Mouse (Mus musculus): Measurements from ENCODE around the gene Parvb.

Parvb gene

DNA sequence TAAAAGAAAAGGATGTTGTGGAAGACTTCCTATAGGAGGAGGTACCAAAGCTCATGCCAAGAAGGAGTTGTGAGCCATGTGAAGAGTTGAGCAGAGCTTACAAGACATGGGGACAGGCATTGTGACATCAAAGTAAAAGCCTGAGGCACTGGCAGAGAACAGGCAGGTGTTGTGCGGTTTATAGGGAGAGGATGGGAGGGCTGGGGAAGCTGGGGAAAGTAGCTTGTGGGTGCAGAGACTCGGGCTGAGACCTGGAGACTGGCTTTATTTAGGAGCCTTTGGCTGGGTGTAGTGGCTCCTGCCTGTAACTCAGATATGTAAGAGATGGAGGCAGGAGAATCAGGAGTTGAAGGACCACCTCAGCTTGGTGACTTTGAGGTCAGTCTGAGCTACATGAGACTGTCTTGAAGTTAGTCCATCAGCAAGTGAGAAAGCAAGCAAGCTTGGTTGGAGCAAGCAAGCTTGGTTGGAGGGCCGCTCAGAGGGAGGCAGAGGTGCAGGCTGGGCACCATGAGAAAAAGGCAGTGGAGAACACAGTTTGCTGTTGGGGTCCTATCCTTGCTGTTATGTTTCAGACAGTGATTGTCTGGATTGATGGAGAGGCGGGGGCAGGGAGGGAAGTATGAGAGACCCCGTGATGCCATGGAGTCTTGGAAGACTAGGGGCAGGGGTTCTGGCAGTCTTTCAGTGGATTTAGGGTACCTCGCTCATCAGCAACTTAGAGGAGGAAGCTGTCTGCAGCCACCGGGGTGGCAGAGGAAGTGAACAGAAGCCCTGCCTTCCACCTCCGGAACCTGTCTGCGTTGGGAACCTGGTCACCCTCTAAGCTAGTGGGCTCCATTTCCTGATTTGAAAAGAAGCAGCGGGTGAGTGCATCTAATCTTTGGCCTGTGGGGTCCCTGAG lies 92.4 kb downstream of the Parvb start, which contains the start of gene Parvg:
Parvg (plus strand) TSS at position 61 of the 904 bp plus-strand sequence.
- CTCF ChIA-PET, result interaction anchor here (0.6 kb wide), 1 partner anchor 317 kb away, joined by 13 read pairs; no protein-coding TSS in a partner anchor

- CTCF ChIA-PET, result interaction anchor here (0.6 to 0.8 kb wide), 2 partner anchors 9 to 316 kb away, joined by 3 to 13 read pairs; no protein-coding TSS in a partner anchor
Measured at GRCm38 (mm10) chr15:84324870-84325553, 93.2 kb downstream of the Parvb start.

- CTCF ChIA-PET, result interaction anchor here (0.8 kb wide), 1 partner anchor 9 kb away, joined by 3 read pairs; no protein-coding TSS in a partner anchor
Measured at GRCm38 (mm10) chr15:84325736-84326135, 93.9 kb downstream of the Parvb start.

DNA sequence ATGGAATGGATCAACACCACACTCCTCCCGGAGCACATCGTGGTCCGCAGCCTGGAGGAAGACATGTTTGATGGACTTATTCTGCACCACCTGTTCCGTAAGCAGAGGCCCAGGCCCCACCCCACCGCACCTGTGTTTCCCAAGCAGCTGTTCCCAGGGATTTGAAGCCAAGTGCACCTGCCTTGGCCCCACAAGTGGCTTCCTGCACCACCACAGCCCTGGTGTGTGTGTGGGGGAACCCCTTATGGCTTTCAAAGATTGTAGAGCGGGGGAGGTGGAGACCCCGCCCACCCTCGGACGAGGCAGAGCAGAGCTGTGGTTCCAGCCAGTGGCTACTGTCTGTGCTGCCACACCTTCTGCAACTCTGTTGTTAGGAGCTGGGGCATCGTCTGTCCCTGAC lies 97.0 kb downstream of the Parvb start:
- CTCF ChIA-PET, result interaction anchor here (0.6 kb wide), 1 partner anchor 30 kb away, joined by 3 read pairs; no protein-coding TSS in a partner anchor

DNA sequence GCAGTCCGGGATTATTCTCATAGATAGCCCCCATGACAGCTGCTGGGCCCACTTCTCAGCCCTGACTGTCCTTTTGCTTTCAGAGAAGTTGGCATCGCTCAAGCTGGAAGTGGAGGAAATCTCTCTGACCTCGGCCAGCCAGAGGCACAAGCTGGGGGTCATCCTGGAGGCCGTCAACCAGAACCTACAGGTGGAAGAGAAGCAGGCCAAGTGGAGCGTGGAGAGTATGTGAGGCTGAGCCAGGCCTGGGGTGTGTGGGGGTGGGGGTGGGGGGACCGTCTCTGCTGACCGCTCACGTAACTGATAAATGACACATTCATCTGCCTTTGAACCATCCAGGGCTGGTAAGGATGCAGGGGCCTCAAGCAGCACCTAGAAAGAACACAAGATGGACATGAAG lies 98.1 kb downstream of the Parvb start:
- CTCF ChIA-PET, result no interaction called here

- CTCF ChIA-PET, result no interaction called here
Measured at GRCm38 (mm10) chr15:84331066-84331612, 99.3 kb downstream of the Parvb start.

- CTCF ChIA-PET, result no interaction called here
Measured at GRCm38 (mm10) chr15:84336281-84336817, 104.5 kb downstream of the Parvb start.

DNA sequence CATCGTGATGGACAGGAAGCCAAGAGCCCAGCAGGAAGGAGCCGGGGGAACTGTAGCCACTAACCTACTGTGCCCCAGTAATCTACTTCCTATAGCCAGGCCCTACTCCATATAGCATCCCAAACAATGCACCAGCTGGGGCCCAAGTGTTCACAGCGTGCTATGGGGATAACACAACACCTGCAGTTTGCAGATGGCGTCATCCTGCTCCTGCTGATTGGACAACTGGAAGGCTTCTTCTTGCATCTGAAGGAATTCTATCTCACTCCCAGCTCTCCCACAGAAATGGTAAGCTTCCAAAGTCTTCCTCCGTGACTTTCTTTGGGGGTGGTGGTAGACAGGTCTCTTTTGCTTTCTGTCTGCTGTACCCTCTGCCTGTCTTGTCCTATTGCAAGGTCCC lies 105.8 kb downstream of the Parvb start:
- CTCF ChIA-PET, result no interaction called here

GRCm38 (mm10) chr15:84340926-84341325 lies 109.1 kb downstream of the Parvb start:
- CTCF ChIA-PET, result no interaction called here

GRCm38 (mm10) chr15:84348769-84349168 lies 116.9 kb downstream of the Parvb start:
- CTCF ChIA-PET, result interaction anchor here (0.6 kb wide), 1 partner anchor 67 kb away, joined by 3 read pairs; no protein-coding TSS in a partner anchor

DNA sequence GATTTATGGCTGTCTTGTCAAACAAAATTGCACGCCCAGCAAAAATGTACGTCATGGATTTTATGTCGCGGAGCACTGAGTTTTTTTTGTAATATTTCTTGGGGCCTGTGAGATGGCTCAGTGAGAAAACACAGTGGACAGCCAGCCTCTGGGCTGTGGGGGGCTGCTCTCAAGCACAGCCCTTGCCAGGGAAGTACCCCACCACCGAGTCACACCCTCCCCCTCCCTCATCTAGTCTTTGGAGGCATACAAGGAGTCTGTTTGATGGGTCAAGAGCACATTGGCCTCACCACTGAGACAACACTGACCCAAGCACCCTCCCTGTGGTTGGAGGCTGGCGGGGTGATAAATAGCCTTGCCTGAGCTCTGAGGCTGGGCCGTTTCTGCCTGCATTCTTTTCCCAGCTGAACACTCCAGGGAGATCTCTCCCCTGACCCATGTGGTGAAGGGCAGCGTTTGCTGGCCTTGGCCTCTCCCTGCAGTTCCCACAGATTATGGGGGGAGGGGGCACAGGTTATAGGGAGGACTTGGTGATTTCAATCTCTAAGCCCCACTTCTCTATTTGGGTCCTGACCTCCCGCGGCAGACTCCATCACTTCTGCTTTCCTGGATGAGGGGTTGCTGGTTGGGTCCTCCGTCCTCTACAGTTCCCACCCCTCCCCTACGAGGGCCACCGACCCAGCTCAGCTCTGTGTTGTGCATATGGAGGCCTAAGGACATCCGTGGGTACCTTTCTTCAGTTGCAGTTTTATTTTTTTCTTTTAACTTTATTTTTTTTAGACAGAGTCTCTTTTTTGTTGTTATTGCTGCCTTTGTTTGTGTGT lies 118.3 kb downstream of the Parvb start:
- CTCF ChIA-PET, result no interaction called here

DNA sequence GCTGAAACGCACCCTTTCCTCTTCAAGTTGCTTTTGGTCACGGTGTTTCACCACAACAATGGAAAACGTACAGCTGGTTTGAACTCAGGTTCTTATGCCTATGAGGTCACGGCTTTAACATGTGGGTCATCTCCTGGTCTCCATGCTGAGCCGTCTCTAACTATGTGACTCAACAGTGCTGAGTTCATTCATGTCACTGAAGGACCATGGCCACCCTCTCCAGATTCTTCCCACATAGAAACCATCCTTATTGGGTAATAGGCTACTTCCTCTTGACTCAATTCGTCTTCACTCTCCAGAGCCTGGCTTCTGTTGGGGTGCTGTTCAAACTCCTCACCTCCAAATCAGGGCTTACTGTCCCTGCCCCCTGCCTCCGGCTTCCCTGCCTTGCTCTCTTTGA lies 119.5 kb downstream of the Parvb start:
- CTCF ChIA-PET, result no interaction called here

DNA sequence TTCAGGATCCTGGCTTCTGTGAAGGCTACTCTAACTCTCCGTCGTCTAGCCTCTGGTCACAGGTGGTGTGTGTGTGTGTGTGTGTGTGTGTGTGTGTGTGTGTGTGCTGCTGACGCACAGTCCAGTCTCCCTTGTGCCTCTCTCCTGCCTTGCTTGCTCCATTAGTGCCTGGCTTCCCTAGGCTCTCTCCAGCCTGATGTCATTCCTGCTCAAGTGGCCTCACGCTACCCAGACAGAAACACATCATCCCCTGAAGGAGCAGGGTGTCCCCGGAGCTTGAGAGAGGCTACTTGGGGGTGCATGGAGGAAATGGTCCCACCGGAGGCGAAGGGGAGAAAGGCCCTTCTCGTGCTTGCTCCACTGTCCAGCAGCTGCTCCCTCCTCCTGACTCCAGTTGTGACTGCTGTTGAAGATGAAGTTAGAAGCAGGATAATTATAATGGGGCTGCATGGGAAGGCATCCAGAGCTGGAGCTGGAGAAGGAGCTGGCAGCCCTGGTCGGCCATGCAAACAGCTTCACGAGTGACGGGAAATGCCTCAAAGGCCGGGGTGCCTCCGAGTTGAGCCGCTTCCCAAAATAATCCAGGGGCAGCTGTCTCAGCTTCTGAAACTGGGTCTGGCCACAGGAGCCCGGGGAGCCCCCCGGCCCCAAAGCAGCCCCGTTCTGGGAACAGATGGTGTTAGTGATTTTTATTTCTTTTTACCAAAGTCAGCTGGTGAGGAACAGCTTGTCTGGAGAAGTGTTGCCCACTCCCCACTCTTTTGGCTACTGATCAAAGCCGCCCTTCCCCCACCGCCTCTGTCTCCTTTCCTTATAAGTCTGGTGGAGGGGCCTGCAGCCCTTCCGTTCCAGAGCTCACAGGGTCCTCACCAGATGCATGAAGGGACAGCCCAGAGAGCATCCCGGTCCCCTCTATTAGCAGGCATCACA lies 120.3 kb downstream of the Parvb start:
- CTCF ChIA-PET, result no interaction called here

GRCm38 (mm10) chr15:84355081-84355480 lies 123.2 kb downstream of the Parvb start:
- CTCF ChIA-PET, result no interaction called here

DNA sequence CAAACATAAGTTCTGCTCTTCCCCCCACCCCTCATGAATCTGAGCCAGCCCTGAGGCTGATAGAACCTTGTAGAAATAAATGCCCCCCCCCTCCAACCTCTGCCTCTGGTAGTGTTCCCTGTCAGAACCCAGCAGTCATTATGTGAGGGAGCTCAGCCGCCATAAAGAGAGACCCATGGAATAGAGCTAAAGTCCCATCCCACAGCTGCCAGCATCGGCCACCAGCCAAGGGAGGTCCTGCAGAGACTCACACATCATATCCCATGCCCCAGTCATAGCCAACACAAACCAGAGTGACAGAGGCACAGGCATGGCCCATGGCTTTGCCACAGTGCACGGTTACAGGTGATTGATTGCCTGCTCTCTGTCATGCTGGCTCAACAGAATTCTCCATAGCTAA lies 132.9 kb downstream of the Parvb start:
- CTCF ChIA-PET, result interaction anchor here (0.7 kb wide), 1 partner anchor 153 kb away, joined by 6 read pairs; no protein-coding TSS in a partner anchor

Data from spleen, embryonic (tissue).